Mouse (Mus musculus): Measurements from ENCODE around the gene Disc1. TPM values are rescaled to one million over a fixed set of nuclear protein-coding genes. Genes with fewer than 3 reads are reported as not detected.

Gene Disc1
- total RNA-seq, 2 experiments from 2014 or later: 1.3 to 2.3 TPM

DNA sequence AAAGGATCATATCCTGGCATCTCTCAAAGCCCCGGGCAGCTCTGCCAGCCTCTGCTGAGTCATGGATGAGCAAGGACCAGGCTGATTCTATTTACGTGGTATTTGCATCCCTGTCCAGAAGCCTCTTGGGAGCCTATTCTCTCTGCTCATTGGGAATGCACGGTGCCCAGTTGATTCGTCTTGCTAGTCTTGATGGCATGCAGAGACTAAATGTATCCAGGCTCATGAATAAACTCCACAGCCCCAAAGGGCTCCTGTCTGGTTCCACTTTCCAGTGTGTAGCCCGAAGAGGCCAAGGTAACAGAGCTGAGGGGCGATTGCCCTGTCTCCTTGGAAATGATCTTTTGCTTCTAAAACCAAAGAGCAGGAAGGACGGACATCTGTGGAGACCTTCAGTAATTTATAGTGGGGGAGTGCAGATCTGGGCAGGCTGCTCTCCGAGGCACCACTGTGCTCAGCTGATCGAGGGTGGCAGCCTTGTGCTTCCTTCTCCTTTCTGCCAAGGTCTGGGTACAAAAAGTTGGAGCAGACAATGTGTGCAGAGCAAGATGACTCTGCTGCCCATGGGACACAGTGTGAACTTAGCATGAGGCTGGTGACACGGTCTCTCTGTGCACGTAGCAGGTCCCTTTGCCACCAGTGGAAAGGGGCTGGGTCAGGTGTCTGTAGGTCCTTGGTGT, 201.2 kb downstream of the Disc1 start:
- DNase-seq (ENCODE audit: low spot score in 2 of 2): peak; percentile 30 to 32

DNA sequence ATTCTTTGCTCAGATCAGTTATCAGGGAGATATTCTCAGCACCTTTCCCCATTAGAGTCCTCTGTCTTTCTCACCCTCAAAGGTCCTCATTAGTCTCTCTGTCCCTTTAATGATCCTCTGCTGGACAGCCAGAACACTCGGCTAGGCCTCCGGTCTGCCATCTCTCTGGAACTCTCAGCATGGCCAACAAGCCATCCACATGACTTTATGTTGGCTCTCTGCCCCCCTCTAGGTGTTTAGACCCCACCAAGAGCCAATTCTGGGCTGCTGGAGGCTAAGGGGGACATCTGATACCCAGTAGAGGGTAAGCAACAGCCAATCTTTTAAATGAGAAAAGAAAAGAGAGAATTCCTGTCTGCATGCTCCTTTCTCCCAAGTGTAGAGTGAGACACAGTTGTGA, 203.7 kb downstream of the Disc1 start:
- DNase-seq (ENCODE audit: low spot score in 2 of 2): no peak

DNA sequence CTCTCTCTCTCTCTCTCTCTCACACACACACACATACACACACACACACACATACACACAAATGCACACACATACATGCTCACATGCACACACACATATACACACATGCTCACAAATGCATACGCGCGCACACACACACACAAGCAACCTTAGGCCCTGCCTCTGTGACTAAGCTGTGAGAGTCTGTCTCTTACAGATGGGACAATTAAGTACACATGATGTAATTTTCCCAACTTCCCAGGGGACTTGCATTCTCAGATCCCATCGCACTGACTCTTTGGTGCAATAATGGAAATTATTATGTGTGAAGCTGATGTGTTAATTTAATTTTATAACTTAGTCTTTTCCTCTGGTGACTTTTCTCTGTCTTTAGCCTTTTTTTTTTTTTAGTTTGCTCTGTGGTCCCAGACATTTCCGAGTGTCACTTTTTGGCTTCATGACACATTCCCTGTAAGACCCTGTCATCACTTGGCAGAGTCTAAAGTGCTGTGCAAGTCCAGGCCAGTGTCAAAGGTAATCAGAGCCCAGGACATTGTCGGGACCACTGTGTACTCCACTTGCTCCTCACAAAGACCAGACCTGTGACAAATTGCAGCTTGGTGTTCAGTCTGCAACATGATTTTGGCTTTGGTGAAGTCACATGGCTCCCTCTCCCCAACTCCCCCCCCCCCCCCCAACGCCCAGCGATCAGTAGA, 205.0 kb downstream of the Disc1 start:
- no peak for DNase-seq (ENCODE audit: low spot score in 2 of 2)

DNA sequence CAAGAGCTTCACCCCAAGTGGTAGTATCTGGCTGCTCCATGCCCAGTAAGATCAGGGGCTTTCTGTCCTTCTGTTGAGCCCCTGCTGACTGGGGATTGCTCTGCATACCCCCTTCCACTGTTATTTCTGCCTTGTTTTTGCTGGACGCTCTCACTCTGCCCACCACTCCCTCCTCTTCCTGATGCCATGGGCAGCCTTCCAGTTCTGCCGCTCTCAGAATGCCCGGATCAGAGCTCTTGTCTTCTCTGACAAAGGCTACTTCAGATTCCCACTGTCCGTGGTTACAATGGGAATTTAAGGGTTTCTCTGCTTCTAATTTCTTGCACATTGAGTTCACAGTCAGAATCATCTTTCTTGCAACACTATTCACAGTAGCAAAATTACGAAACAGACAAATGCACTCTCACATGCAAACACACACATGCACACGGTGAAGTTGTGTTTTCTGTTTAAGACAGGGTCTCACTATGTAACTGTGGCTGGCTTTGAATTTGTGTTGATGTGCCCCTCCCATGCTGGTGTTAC, 214.2 kb downstream of the Disc1 start:
- DNase-seq (ENCODE audit: low spot score in 2 of 2): no peak

DNA sequence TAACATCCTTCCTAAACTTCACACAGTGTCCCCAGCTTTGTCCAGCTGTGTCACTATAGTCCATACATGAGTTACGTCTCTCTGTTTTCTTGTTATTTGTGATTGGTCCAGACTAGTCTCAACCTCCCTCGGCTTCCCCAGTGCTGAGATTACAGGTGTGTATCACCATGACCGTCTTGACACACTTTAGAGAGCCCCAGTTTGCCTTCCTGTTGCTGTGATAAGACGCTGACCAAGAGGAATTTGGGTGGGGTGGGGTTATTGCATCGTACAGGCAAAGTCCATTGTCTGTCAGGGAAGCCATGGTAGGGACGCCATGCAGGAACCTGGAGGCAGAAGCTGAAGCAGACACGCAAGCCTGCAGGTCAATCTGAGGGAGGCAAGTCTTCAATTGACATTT, 216.3 kb downstream of the Disc1 start:
- DNase-seq (ENCODE audit: low spot score in 2 of 2): no peak

DNA sequence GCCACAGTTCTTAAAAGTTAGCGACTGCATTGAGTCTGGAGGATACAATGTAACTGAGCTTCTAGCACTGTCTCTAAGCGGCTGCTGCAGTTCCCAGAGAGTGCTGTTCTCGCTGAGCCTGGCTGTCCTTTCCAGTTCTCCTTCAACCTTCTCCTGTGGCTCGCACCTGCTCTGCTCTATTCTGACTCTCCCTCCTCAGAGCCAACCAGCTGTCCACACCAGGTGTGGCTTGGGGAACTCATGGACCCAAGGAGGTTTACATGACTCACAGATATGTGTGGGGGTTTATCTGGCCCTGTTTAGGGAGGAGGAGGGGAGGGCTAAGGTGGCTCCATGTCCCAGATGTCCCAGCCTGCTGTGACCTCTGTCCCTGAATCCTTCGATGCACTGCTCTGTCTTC, 217.4 kb downstream of the Disc1 start:
- no peak for DNase-seq (ENCODE audit: low spot score in 2 of 2)

DNA sequence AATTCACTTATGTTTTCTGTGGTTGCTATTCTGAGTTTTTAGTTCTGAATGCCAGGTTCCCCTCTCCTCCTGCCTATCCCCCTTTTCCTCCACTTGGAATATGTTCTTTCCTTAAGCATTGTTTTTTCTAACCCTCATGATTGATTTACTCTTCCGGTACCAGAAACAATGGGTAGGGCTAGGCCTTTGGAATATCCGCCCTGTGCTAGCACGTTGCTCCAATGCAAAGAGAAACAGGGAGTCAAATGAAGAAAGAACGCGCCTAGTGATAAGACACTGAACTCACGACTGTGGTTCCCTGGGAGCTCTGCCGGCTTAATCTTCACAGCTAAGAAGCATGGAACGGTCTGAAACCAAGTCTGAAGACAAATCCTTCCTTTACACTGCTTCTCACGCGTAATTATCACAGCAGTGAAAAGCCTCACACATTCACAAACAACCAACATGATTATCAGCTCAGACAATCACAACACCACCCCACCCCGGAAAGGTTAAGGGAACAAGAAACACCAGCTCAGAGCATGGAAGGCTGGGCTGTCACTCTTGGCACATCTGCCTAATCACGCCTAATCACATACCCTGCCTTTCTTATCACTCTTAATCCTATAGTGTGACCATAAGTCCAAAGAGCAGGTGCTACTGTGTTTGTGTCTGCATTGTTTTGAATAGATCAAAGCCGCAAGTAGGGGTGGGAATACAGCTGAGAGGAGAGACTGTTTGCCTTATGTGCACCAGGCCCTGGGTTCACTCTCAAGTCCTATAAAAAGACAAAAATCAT, 218.3 kb downstream of the Disc1 start:
- DNase-seq (ENCODE audit: low spot score in 2 of 2): no peak

DNA sequence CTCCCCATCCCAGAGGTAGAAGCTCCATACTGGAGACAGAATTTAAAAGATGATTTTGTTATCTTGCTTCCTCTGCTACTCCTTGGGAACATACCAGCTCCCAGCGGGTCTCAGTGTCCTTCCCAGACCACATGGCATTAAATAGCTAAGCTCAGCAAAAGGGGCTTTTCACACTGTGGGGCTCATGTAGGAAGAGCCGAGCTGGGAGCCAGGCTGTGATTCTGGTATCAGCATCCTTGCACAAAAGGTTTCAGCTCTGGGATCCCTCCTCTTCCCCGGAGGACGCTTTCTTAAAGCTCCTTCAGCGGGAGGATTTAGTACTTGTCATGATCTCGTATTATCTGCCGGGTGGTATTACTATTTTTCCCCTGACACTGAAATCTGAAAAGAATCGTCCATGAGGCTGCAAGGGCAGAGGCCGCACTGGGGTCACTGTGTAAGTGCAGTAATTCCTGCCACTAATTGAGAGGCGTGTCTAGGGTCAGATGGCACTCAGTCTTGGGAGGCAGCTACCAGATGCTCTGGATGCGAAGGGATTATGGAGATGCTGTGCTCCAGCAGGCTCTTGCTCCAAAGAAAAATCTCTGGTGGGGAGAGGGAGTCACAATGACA, 223.2 kb downstream of the Disc1 start:
- DNase-seq (ENCODE audit: low spot score in 2 of 2): no peak

DNA sequence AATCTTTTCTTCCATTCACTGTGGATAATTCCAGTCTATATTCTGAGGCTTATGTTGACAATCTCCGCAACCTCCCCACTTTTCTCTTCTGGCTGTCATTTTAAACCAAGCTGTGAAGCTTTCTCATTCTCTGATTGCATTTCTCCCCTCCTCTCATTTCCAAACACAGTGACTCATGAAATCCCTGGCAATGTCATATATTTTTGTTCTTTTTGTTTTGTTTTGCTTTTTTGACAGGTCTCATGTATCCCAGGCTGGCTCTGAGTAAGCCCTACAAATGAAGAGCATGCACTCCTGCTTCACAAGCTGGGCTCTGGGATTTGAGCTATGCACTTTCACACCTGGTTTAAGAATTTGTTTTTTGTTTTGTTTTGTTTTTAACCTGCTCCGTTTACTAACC, 225.2 kb downstream of the Disc1 start:
- DNase-seq (ENCODE audit: low spot score in 2 of 2): no peak

DNA sequence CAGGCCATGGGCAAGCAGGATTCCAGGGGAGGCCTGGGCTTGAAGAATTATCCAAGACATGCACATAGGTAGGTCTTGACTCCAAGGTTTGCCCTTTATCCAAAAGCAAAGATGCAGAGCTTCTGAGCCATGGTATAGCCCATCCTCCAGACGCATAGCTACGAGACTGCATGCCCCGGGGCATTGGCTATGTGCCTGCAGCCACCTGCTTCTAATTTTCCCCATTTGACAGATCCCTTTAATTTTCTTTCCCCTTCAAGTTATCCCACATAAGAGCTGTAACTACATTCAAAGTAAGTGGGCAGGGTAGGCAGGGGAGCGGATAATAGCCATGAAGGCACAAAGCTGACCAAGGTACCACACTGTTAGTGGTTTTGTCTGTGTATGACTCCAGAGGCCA, 225.9 kb downstream of the Disc1 start:
- DNase-seq (ENCODE audit: low spot score in 2 of 2): no peak

DNA sequence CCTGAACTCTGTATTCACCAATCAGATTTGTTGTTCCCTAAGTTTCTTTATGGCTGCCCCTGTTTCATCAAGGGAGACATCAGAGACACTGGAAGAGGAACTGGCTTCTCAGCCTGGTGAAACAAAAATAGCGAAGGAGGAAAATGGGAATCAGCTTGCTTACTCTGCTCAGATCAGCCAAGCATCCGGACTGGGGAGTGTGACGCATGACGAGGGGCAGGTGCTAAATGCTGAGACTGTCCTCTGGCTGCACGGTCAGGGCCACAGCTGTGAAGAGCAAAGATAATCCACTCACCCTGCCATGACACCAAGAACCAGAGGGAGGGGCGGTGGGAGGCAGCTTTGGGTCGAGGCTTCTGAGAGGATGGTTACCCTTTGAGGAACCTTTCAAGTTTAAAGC, 228.5 kb downstream of the Disc1 start:
- DNase-seq (ENCODE audit: low spot score in 2 of 2): no peak

DNA sequence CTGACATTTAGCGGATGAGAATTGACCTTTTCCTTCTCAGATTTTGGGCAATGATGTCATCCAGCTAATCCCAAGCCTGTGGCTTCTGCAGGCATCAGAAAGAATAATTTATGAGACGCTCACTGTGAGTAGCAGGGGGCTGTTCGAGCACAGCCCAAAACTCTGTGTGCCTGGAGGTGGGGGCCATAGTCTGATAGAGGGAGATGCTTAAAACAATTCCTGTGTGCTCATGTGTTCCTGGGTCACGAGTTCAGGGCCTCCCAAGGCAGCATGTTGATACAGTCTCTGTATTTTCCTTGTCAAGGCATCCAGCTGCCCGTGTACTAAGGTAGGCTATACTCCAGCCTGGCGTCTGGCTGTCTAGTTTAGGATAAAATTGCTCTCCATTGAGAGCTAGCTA, 229.5 kb downstream of the Disc1 start:
- DNase-seq (ENCODE audit: low spot score in 2 of 2): no peak

DNA sequence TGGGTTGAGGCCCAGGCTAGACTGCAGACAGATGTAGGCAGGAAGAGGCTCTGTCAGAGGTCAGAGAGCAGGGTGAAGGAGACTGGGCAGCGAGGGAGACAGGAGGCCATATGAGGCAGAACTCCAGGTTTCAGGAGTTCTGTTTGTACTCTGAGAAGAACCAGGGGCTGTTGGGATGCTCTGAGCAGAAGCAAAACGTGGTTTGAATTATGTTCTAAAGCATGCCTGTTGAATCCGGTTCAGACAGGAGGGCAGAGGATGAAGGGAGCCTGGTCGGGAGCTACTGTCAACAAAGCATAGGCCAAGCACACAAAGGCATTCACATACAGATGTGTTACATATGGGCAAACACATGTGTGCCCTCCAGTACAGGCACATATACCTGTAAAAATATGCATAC, 230.9 kb downstream of the Disc1 start:
- DNase-seq (ENCODE audit: low spot score in 2 of 2): no peak

DNA sequence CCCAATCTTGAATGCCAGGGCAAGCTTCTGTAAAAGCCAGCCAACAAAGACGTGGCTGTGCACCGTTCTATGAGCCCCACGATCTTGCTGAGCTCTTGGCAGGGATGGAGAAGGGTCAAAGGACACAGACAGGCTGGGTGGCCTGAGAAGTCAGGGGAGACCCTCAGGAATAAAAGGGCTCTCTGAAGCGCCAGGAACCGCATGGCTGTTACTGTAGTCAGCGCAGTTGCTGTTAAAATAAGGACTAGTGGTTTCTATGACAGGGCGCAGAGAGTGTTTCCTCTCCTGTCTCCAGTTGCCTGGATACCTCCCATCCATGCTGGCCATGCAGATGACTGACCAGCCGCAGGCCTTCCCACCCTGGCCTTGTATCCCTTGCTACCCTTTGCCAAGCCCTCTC, 231.4 kb downstream of the Disc1 start:
- no peak for DNase-seq (ENCODE audit: low spot score in 2 of 2)

DNA sequence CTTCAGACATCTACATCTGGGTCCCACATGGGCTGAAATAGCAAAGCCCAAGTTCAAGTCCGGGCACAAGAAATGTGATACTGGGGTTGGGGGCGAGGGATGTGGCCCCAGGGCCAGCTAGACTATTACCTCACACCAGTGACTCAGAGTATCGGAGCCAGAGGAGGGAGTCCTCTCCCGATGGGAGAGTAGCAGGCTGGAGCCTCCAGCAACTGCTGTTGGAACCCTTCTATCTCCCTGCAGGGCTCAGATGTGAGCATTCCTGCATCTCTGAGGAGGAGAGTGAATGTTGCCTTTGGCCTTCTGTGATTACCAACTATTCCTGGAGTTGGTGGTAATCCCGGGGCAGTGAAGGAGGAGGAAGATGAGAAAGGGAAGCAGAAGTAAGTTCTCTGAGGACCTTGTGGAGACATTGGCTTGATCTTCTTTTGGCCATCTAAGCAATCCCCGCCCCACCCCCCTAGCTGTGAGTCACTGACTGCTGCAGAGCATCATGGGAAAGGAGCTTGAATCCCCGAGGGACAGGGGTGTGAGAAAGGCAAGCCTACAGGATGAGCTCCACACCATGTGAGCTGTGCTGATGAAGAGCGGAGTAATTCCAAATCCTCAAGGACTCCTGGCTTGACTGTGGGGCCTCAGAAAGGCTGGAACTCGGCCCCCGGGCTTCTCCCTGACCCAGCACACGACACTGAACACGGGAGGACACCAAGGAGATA, 232.1 kb downstream of the Disc1 start:
- DNase-seq (ENCODE audit: low spot score in 2 of 2): peak; percentile 26 to 52

DNA sequence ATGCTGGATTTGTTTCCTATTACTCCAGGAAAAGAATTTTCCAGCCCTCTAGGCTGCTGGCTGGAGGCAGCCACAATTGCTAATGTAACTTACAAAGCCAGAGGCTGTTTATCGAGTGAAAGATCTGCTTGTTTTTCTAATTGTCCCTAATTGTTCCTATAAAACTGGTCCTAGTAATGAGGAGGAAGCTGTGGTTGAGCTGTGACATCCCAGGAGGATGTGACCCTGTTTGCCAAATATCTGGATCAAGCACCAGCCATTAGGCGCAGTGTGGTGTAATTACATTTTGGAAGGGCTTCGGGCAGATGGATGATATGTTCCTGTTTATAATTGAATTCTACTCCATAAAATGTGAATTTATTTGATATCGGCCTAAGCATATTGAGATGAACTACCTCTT, 233.3 kb downstream of the Disc1 start:
- DNase-seq (ENCODE audit: low spot score in 2 of 2): no peak

DNA sequence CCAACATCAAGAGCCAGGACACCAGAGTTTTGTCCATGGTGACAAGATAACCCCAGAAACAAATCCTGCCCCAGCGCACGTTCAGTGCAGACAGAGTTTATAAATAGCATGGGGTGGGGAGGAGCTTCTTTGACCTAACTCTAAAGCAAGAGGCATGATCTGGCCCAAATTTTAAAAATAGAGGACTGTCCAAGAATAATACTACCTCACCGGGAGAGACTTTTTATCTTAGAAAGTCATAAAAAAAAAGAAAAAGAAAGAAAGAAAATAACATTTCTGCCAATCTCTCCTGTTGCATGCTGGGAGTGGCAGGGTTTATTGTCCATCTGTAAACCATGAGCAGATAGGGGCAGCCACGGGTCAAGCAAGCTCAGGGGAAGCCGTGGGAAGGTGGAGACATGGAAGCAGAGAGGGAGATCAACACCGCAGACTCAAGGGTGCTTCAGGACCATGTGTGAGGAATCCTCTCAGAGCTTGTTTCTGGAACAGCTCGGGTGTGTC, 233.9 kb downstream of the Disc1 start:
- no peak for DNase-seq (ENCODE audit: low spot score in 2 of 2)

DNA sequence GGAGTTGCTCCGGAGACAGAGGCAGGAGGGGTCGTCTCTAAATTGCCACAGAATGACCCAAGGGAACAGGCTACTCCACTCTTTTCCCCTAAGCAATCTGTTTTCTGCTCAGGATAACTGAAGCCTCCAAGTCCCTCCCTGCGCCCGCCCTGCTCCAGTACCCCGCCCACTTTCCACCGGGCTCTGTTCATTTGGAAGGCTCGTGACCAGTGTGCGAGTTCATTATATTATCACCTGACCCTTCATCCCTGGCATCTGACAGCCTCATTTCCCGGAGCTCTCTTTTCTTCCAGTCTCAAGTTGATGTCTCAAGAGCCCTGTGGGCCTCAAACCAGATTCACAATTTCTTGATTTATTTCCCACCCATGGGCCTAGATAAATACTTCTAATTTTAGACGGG, 237.5 kb downstream of the Disc1 start:
- no peak for DNase-seq (ENCODE audit: low spot score in 2 of 2)

DNA sequence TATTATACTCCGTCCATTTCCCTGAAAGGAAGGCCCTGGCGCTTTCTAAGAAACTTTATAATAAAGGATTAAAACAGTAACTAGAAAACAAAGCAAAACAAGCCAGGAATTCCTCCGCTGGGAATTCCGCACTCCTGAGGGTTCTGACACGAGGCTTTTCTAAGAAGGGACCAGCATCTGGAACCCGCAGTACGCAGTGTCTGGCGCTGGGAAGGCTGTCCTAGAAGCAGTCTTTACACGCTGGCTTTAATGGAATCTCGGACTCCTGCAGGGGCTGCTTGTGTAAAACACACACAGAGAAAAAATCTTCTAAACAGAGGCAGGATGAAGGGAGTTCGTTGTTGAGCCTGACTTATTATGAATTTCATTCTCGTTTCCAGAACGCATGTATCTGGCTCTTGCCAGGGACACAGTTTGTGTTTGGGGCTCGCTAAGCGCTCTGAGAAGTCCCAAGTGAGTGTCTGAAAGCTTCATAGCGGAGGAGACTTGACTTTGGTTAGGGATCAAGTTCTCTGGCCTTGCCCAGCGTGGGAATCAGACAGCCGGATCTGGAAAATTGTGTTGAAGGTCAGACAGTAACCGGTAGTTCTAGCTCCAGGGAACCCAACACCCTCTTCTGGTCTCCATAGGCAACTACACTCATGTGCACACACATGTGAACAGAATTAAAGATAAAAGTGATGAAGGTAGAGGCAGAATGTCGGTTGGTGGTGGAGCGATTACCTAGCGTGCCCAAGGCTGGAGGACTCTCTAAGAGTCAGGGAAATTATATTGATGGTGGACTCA, 238.1 kb downstream of the Disc1 start:
- DNase-seq (ENCODE audit: low spot score in 2 of 2): no peak

All from adrenal gland, adult 18-20 months (tissue).